Mouse (Mus musculus): ENCODE results near the gene Wdr74. TPM values are rescaled to one million over a fixed set of nuclear protein-coding genes. Genes with fewer than 3 reads are reported as not detected.
A peak's percentile ranks its signal among the peaks of the same experiment; 100 is the strongest.

The Wdr74 gene
- total RNA-seq, 2 experiments from 2014 or later = 18.8 to 22.3 TPM

DNA sequence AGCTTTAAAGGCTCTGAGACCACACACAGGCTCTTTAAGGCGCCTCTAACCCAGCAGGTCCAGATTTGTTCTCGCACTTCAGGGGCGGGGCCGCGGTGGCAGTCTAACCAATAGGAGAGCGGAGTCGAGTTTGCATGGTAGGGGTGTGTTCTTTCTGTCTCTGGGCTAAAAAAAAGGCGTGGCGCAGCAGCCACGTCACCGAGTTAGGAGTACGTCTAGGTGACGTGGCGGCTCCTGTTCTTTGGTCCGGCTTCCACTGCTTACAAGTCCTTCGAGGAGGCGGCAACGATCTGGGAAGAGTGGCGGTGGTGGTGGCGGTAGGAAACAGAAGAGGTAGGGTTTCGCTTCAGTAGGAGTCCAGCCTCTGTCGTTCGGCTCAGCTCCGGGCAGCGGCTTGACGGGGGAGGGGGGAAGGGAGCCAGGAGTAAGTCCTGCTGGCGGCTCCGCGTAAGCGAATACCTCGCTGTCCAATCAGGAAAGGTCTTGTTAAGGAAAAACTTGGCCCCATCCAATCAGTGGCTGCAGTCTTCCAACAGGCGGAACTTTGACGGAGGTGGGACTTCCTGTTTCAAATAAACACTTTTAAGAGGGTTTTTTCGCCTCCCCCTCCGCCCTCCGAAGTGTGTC is 5.7 kb downstream of the Wdr74 start, which contains the start of gene Stx5a:
Stx5a (plus strand) TSS at position 171 of the 627 bp plus-strand sequence.
- DNase-seq = peak; percentile 96 to 98

GRCm38 (mm10) chr19:8742176-8742575 is 6.5 kb downstream of the Wdr74 start:
- no peak for DNase-seq

DNA sequence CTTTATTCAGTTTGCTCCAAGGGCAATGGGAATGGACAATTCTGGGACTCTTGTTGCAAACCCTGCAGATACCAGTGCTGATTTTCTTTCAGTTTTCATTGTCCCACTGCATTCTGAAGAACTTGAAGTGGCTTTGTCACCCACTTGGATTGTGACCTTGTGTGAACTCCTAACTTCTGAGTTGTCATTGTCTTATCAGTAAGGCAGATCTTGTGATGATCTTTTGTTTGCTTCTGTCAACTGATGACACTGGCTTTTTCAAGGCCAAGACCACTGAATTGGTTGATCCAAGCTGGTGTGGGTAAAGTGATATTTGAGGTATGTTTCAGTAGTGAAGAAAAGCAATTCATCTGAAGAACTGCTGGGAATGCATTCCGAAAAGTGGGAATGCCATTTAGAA is 9.8 kb downstream of the Wdr74 start:
- DNase-seq = no peak

GRCm38 (mm10) chr19:8747368-8747767 is 11.7 kb downstream of the Wdr74 start:
- no peak for DNase-seq

- no peak for DNase-seq
Observed at GRCm38 (mm10) chr19:8755652-8756051, 20.0 kb downstream of the Wdr74 start.

- DNase-seq = peak; percentile 93 to 95
Observed at GRCm38 (mm10) chr19:8756635-8757387, 21.2 kb downstream of the Wdr74 start, which contains the start of gene Nxf1. Nxf1 (plus strand) TSS chr19:8757073.

DNA sequence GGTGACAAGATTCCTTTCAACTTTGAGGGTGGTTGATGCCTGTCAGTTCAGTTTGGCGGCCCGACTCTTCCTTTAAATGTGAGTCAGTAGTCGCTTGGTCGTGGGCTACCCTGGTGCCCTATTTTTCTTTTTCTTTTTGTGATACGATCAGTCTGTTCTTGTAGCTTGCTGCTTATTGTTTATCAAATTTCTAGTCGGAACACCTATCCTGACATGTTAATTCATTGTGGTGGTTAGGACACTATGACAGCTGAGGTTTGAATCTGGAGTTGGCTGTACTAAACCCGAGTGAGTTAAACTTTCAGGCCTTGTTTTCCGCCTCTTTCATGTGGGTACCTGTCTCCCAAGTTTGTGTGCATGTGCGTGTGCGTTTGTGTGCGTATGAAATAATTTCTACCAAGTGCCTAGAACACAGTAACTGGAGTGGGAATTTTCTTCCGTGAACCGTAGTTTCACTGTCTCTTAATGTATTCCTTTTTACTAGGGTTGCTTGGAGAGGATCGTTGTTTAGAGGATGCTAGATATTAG is 21.9 kb downstream of the Wdr74 start:
- DNase-seq = no peak

DNA sequence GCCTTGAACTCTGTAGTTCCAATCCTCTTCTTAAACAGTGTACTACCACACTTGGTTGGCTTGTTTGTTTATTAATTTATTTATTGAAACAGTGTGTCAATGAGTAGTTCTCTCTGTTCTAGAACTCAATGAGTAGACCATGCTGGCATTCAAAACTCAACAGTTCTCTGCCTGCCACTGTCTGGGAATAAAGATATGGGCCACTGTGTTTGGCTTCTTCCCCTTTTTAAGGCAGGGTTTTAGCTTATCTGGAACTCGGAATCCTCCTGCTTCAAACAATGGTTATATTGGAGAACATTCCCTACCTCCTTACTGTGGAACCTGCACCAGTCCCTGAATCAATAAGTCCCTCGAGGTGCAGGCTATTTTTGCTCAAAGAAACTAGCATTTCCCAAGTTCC is 23.3 kb downstream of the Wdr74 start:
- DNase-seq = no peak

- DNase-seq = no peak
Observed at GRCm38 (mm10) chr19:8760757-8761156, 25.1 kb downstream of the Wdr74 start.

GRCm38 (mm10) chr19:8763276-8763675 is 27.6 kb downstream of the Wdr74 start:
- DNase-seq = no peak

- no peak for DNase-seq
Observed at GRCm38 (mm10) chr19:8765562-8765961, 29.9 kb downstream of the Wdr74 start.

DNA sequence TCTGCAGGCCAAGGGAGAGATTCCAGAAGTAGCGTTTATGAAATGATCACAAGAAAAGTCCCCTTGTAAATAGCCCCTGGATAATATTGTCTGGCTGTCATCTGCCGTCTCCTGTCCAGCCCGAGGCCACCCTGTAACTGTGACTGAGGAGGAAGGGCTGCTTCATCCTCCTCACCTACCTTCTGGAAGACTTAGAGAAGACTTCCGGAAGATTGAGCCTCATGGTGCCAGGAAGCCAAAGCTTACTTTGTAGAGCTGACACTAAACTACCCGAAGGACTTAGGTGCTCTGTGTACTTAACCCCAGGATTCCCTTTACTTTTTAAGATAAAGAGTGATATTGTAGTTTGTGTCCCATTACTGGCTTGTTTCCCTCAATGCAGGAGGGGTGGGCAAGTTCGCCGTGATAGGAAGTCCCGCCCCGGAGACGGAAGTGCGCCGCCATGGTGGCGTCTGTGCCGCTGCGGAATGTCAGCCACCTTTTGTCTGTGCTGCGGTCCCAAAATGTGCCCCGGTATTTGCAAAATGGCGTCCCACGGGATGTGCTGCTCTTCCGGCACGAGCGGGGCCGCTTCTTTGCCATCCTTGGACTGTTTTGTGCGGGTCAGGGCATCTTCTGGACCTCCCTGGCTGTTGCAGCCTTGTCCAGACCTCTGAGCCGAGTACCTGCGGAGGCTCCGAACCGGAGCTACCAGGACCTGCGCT is 35.1 kb downstream of the Wdr74 start, which contains the start of gene Tmem223:
Tmem223 (plus strand) TSS at position 430 of the 704 bp plus-strand sequence.
- peak; percentile 86 to 90 for DNase-seq

GRCm38 (mm10) chr19:8772996-8773395 is 37.4 kb downstream of the Wdr74 start:
- no peak for DNase-seq

DNA sequence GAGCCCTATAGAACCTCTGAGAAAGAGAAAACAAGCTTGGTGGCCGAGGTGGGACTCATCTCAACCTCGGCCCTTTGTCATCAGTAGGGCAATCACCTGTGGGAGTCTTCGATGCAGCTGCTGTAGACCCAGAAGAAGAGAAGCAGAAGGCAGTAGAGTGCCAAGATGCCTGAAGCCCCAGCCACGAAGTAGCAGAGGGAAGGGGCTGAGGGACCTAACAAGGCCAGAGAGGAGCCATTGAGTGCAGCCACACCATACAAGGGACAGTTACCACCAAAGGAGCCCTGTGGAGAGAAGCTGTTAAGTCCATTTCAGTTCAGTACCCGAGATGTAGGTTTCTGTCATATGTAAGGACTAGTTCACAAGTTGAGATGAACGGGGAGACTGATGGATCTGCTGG is 37.8 kb downstream of the Wdr74 start:
- DNase-seq = no peak

DNA sequence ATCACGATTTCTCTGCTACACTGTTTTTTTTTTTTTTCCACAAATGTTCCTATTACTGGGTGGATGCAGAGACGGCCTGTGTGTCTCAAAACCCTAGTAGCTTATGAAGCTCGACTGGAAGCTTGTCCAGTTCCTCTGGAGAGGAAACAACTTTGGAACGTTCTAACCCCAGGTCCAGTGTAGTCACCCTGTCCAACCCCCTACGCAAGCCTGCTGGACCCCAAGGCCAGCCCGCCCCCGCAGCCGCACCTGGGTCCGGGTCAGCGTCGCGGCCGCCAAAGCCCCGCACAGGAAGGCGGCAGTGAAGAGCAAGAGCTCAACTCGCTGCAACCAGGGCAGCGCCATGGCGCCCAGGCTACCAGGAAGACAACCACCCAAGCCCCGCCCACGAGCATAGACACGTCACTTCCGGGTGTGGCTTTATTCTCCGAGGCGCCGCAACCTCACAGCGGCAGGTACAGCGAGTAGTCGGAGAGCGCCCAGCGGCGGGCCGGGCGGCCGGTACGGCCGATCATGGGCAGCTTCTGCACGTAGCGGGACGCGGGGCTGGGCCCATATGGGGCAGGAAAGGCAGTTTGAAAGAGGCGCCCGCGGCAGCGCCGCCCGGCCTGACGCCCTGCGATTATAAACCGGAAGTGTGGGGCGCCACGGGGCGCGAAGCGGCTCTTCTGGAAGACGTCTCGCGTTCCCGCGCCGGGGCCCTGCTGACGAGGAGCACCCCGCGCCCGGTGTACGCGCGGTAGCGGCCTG is 38.6 kb downstream of the Wdr74 start, which contains the start of gene Tmem179b:
Tmem179b (minus strand) TSS at position 382 of the 750 bp plus-strand sequence.
- peak; percentile 95 to 99 for DNase-seq

DNA sequence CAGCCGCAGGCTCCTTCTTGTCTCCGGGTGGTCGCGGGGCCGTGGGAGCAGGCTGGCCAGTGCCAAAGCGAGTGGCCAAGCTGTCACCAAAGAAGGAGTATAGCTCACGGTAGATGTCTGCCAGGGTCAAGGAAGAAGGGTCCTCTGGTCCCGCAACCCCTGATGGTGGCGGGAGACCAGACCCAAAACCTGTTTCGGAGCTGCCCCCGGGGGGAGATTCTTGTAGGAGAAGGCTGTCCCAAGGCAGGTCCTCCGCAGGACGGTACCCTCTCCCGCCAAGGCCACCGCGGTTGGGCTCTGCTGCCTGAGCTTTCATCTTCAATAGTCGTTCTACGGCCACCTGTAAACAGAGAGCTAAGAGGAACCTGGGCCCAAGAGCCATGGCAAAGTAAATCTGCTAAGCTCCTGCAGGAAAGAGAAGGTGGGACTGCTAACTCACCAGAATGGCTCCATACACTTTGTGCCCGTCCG is 39.4 kb downstream of the Wdr74 start:
- no peak for DNase-seq

GRCm38 (mm10) chr19:8786008-8786781 is 50.6 kb downstream of the Wdr74 start, which contains the start of gene Taf6l:
Taf6l (minus strand) TSS chr19:8786417.
- DNase-seq = peak; percentile 94 to 97

DNA sequence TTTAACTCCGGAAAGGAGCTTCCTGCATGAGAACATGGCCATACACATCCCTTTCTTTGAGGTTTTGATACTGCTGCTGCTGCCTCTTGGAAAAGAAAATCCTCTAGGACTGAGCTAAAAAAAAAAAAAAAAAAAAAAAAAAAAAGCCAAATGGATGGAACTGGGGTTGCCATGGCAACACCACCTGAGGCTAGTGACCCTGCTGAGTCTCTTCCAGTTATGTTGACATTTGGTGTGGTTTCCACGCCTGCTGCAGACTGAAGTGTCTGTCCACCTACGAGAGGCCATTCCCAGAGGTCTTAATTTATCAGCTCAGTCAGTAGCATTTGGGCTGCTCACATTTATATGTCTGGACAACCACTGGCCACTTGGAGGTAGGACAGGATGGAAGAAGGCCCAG is 52.9 kb downstream of the Wdr74 start:
- no peak for DNase-seq

GRCm38 (mm10) chr19:8789171-8789570 is 53.5 kb downstream of the Wdr74 start:
- DNase-seq = no peak

GRCm38 (mm10) chr19:8790171-8790570 is 54.5 kb downstream of the Wdr74 start:
- no peak for DNase-seq
